Mouse (Mus musculus) myocyte (in vitro differentiated cells): ENCODE measurements around the gene Cbx4. TPM values are rescaled to one million over a fixed set of nuclear protein-coding genes. Genes with fewer than 3 reads are reported as not detected.

ENCODE experiments used
- H3K27me3 ChIP-seq: one replicate; pipeline ENCODE4 v1.6.1; 2011; ENCODE audit not compliant: control insufficient read depth, insufficient read depth, insufficient read length
- H3K36me3 ChIP-seq: one replicate; pipeline ENCODE4 v1.6.1; 2011; ENCODE audit not compliant: control insufficient read depth, insufficient read depth
- H3K4me2 ChIP-seq: one replicate; pipeline ENCODE4 v1.6.1; 2011; ENCODE audit warnings: low read depth, control low read depth
- H3K4me3 ChIP-seq: one replicate; pipeline ENCODE4 v1.5.1; 2011; ENCODE audit warnings: mild to moderate bottlenecking, control low read depth, moderate library complexity
- H3K79me2 ChIP-seq: one replicate; pipeline ENCODE4 v1.6.1; 2011; ENCODE audit not compliant: control insufficient read depth, insufficient read depth
- H3ac ChIP-seq: one replicate; pipeline ENCODE4 v1.6.1; 2011; ENCODE audit not compliant: control insufficient read depth, insufficient read length
- CEBPB ChIP-seq: IDR thresholded peaks from 2 replicates; pipeline ENCODE4 v1.6.1; 2011; ENCODE audit warnings: mild to moderate bottlenecking, moderate library complexity; ENCODE audit not compliant: poor library complexity, insufficient read depth, severe bottlenecking
- E2F4 ChIP-seq: IDR thresholded peaks from one replicate; pipeline ENCODE4 v1.6.1; 2011; ENCODE audit warnings: mild to moderate bottlenecking, control low read depth, moderate library complexity; ENCODE audit not compliant: insufficient read depth
- MAX ChIP-seq: IDR thresholded peaks from one replicate; pipeline ENCODE4 v1.6.1; 2011; ENCODE audit warnings: low read depth, mild to moderate bottlenecking, control low read depth
- MYOD1 ChIP-seq, 3 experiments: IDR thresholded peaks; one replicate each; pipeline ENCODE4 v1.6.1; 2011; ENCODE audit warnings: control low read depth in 2 of 3, low read depth in 2 of 3, mild to moderate bottlenecking in 2 of 3, moderate library complexity in 1 of 3; ENCODE audit not compliant: insufficient read length in 2 of 3, control insufficient read depth in 1 of 3
- MYOG ChIP-seq, 3 experiments: IDR thresholded peaks; one replicate each; pipeline ENCODE4 v1.6.1; 2011; ENCODE audit warnings: control low read depth in 2 of 3, low read depth in 2 of 3, mild to moderate bottlenecking in 2 of 3; ENCODE audit not compliant: insufficient read length in 2 of 3, control insufficient read depth in 1 of 3, insufficient read depth in 1 of 3
- POLR2A ChIP-seq: IDR thresholded peaks from one replicate; pipeline ENCODE4 v1.6.1; 2011; ENCODE audit warnings: low read depth, mild to moderate bottlenecking, control low read depth, moderate library complexity; ENCODE audit not compliant: insufficient read length
- POLR2AphosphoS2 ChIP-seq: IDR thresholded peaks from one replicate; pipeline ENCODE4 v1.6.1; 2011; ENCODE audit warnings: low read depth, control low read depth; ENCODE audit not compliant: insufficient read length
- REST ChIP-seq: IDR thresholded peaks from one replicate; pipeline ENCODE4 v1.6.1; 2011; ENCODE audit warnings: mild to moderate bottlenecking, control low read depth, moderate library complexity; ENCODE audit not compliant: insufficient read depth, insufficient read length
- SRF ChIP-seq: IDR thresholded peaks from one replicate; pipeline ENCODE4 v1.6.1; 2011; ENCODE audit warnings: low read depth; ENCODE audit not compliant: control insufficient read depth, insufficient read length
- TCF12 ChIP-seq: IDR thresholded peaks from one replicate; pipeline ENCODE4 v1.6.1; 2011; ENCODE audit warnings: mild to moderate bottlenecking, control low read depth; ENCODE audit not compliant: poor library complexity, insufficient read depth, severe bottlenecking
- TCF3 ChIP-seq: IDR thresholded peaks from one replicate; pipeline ENCODE4 v1.6.1; 2011; ENCODE audit warnings: low read depth, control low read depth; ENCODE audit not compliant: insufficient read length
- USF1 ChIP-seq: IDR thresholded peaks from one replicate; pipeline ENCODE4 v1.6.1; 2011; ENCODE audit warnings: low read depth, mild to moderate bottlenecking, control low read depth, moderate library complexity
- polyA plus RNA-seq: library from polyadenylated mRNA; unstranded; fragments of >200 nt; fragmentation: generic; extraction: Trizol; gene quantifications from one replicate; pipeline ENCODE4 v1.2.1, GENCODE M21; 2012; ENCODE audit warnings: missing spikeins

The Cbx4 gene
- polyA plus RNA-seq, 1 experiment = 29.9 TPM

GRCm38 (mm10) chr11:119085279-119086062 lies 550 bp downstream of the Cbx4 start:
- peaks cover 7% of the 10 kb centered on the region for H3K27me3 ChIP-seq
- H3K4me2 ChIP-seq = peak overlapping the region; percentile 89
- H3ac ChIP-seq = peak overlapping the region; percentile 77
- TF ChIP-seq MYOG (IDR thresholded peaks at IDR 0.05; ENCODE audit: control insufficient read depth in 1 of 3, insufficient read depth in 1 of 3, insufficient read length in 2 of 3, low read depth in 2 of 3) = peak in 2 of 3 experiments; percentile 42 to 48
- no peak for TF ChIP-seq MYOD1 (IDR thresholded peaks at IDR 0.05; ENCODE audit: control insufficient read depth in 1 of 3, insufficient read length in 2 of 3, low read depth in 2 of 3)
- no peak for TF ChIP-seq MAX
- H3K4me3 ChIP-seq = peak overlapping the region; percentile 80
- peaks cover 27% of the 10 kb centered on the region for H3K79me2 ChIP-seq
- peaks cover 5% of the 10 kb centered on the region for H3K36me3 ChIP-seq

GRCm38 (mm10) chr11:119084446-119085278 lies 1.4 kb downstream of the Cbx4 start:
- H3K4me2 ChIP-seq = peak overlapping the region; percentile 89
- peak overlapping the region; percentile 80 for H3K4me3 ChIP-seq
- H3ac ChIP-seq = peak overlapping the region; percentile 77

GRCm38 (mm10) chr11:119083724-119084445 lies 2.1 kb downstream of the Cbx4 start:
- peak in 2 of 3 experiments; percentile 82 to 88 for TF ChIP-seq MYOD1 (IDR thresholded peaks at IDR 0.05; ENCODE audit: control insufficient read depth in 1 of 3, insufficient read length in 2 of 3, low read depth in 2 of 3)
- 0 out of 2 replicates have a peak, but pooled peaks have one; percentile 3 for TF ChIP-seq CEBPB
- peak in 2 of 3 experiments; percentile 42 to 59 for TF ChIP-seq MYOG (IDR thresholded peaks at IDR 0.05; ENCODE audit: control insufficient read depth in 1 of 3, insufficient read depth in 1 of 3, insufficient read length in 2 of 3, low read depth in 2 of 3)
- no peak for TF ChIP-seq TCF12
- TF ChIP-seq POLR2A = peak; percentile 72
- TF ChIP-seq E2F4 = no peak
- TF ChIP-seq MAX = no peak
- TF ChIP-seq POLR2AphosphoS2 = peak; percentile 72
- peaks cover 27% of the 10 kb centered on the region for H3K79me2 ChIP-seq
- peak overlapping the region; percentile 80 for H3K4me3 ChIP-seq
- peaks cover 12% of the 10 kb centered on the region for H3K36me3 ChIP-seq
- H3K27me3 ChIP-seq = no peaks in the 10 kb centered on the region
- peak overlapping the region; percentile 77 for H3ac ChIP-seq
- peak overlapping the region; percentile 89 for H3K4me2 ChIP-seq

More at GRCm38 (mm10) chr11:119084446-119085278, 1.4 kb downstream of the Cbx4 start:
- peaks cover 27% of the 10 kb centered on the region for H3K79me2 ChIP-seq
- H3K27me3 ChIP-seq = no peaks in the 10 kb centered on the region
- TF ChIP-seq CEBPB (no peak), POLR2A (no peak), POLR2AphosphoS2 (peak; percentile 32), MAX (no peak), REST (no peak), SRF (no peak), TCF3 (no peak)
- peaks cover 12% of the 10 kb centered on the region for H3K36me3 ChIP-seq

- H3K4me2 ChIP-seq = peak overlapping the region; percentile 89
- H3K79me2 ChIP-seq = peaks cover 27% of the 10 kb centered on the region
- H3K36me3 ChIP-seq = peaks cover 12% of the 10 kb centered on the region
- no peak overlapping the region for H3ac ChIP-seq
- H3K4me3 ChIP-seq = peak overlapping the region; percentile 80
- no peaks in the 10 kb centered on the region for H3K27me3 ChIP-seq
- TF ChIP-seq TCF12 (no peak), POLR2A (peak; percentile 18), MAX (no peak), CEBPB (peak; percentile 84), REST (no peak), USF1 (no peak), E2F4 (no peak), TCF3 (no peak), MYOG (IDR thresholded peaks at IDR 0.05; ENCODE audit: control insufficient read depth in 1 of 3, insufficient read depth in 1 of 3, insufficient read length in 2 of 3, low read depth in 2 of 3) (no peak), MYOD1 (IDR thresholded peaks at IDR 0.05; ENCODE audit: control insufficient read depth in 1 of 3, insufficient read length in 2 of 3, low read depth in 2 of 3) (no peak), SRF (no peak), POLR2AphosphoS2 (peak; percentile 25)
Observed at GRCm38 (mm10) chr11:119082638-119083599, 3.1 kb downstream of the Cbx4 start.
